Comparison of ENCODE assay signal across 7 mouse cellular contexts in genomic region chr7:73741392-73741791, GRCm38 (mm10). TPM values are rescaled to one million over a fixed set of nuclear protein-coding genes. Genes with fewer than 3 reads are reported as not detected.
DNase-seq lines count a peak whose midpoint lies in the region; ATAC-seq lines count a peak whose summit lies in the region.

No protein-coding gene starts in this region.

- peak; percentile 46 to 53 for DNase-seq in right cerebral cortex, adult 2 months (ENCODE audit: low spot score in 2 of 2)
- DNase-seq in right cerebral cortex, postnatal 14 days: no peak
- DNase-seq in cerebellum, adult 18-20 months: no peak
- no peak for DNase-seq in right cerebral cortex, postnatal 4 days
- no peak for DNase-seq in thymus, postnatal 36 days

- peak overlapping the region; percentile 65; the same call in 1 of the 2 replicates for H3K9ac ChIP-seq in hindbrain, embryonic 12.5 days
- H3K9ac ChIP-seq in lung, embryonic 16.5 days (ENCODE audit: low read length): peak overlapping the region; percentile 75

- no peak for ATAC-seq in hindbrain, embryonic 12.5 days (ENCODE audit: low FRiP score)
- no peak; the same call in 1 of the 2 replicates for ATAC-seq in lung, embryonic 16.5 days (ENCODE audit: low read depth)

- no peaks in the 10 kb centered on the region for H3K9me3 ChIP-seq in hindbrain, embryonic 12.5 days (replicated peaks)
- no peaks in the 10 kb centered on the region for H3K9me3 ChIP-seq in lung, embryonic 16.5 days (ENCODE audit: control insufficient read depth, low read length)

- peak overlapping the region; percentile 78 for H3K4me2 ChIP-seq in hindbrain, embryonic 12.5 days (replicated peaks)
- H3K4me2 ChIP-seq in lung, embryonic 16.5 days (ENCODE audit: low read depth, low read length): peak overlapping the region; percentile 82

- H3K36me3 ChIP-seq in hindbrain, embryonic 12.5 days: no peaks in the 10 kb centered on the region
- H3K36me3 ChIP-seq in lung, embryonic 16.5 days (ENCODE audit: control insufficient read depth, insufficient read depth, low read length): no peaks in the 10 kb centered on the region

- peak overlapping the region; percentile 55 for H3K4me3 ChIP-seq in hindbrain, embryonic 12.5 days
- peak overlapping the region; percentile 61 for H3K4me3 ChIP-seq in lung, embryonic 16.5 days (ENCODE audit: low read length)

- peaks cover 24% of the 10 kb centered on the region; the same call in 1 of the 2 replicates for H3K4me1 ChIP-seq in hindbrain, embryonic 12.5 days
- H3K4me1 ChIP-seq in lung, embryonic 16.5 days (replicated peaks; ENCODE audit: control insufficient read depth, insufficient read depth, low read length): peaks cover 12% of the 10 kb centered on the region

- 57% methylated on average over 5 of the region's 5 CpGs for WGBS in hindbrain, embryonic 12.5 days
- WGBS in lung, embryonic 16.5 days: 19% methylated on average over 5 of the region's 5 CpGs

- peaks cover 22% of the 10 kb centered on the region for H3K27me3 ChIP-seq in hindbrain, embryonic 12.5 days
- H3K27me3 ChIP-seq in lung, embryonic 16.5 days (ENCODE audit: control insufficient read depth, insufficient read depth, low read depth, low read length): peaks cover 7% of the 10 kb centered on the region; the same call in 1 of the 2 replicates

- no peak overlapping the region for H3K27ac ChIP-seq in hindbrain, embryonic 12.5 days
- peak overlapping the region; percentile 66 for H3K27ac ChIP-seq in lung, embryonic 16.5 days (ENCODE audit: low read length)

RNA-seq across cellular contexts. Expression of gene Fam174b, which starts 1.3 kb away (rescaled TPM):
- 46.5 and 49.7 TPM in 2 replicates for polyA plus RNA-seq in hindbrain, embryonic 12.5 days (2016; fragmentation: Nextera tagmentation; extraction: Ambion mirVana)
- polyA plus RNA-seq in lung, embryonic 16.5 days (2015; fragmentation: Nextera tagmentation; extraction: Ambion mirVana): 63.4 and 65.6 TPM in 2 replicates

Comparison
In these comparisons a context has a peak if more than half of its experiments do, and no peak if none do; other contexts are left out.
1. DNase-seq: peak in right cerebral cortex, adult 2 months (2 of 2); none in right cerebral cortex, postnatal 14 days (single experiment), cerebellum, adult 18-20 months (0 of 2), right cerebral cortex, postnatal 4 days (single experiment) and thymus, postnatal 36 days (0 of 2).